Mouse (Mus musculus) small intestine, adult 2 months (tissue): ENCODE data around the gene Arih2. TPM values are rescaled to one million over a fixed set of nuclear protein-coding genes. Genes with fewer than 3 reads are reported as not detected.
A peak's percentile ranks its signal among the peaks of the same experiment; 100 is the strongest.

Experiments used
- H3K27ac ChIP-seq: fragments of 200-500 bp; 2 replicates; pipeline ENCODE4 v1.5.1; 2012; ENCODE audit warnings: low read depth, low read length, control low read depth, inconsistent platforms; ENCODE audit not compliant: insufficient read depth
- H3K27me3 ChIP-seq: fragments of 200-500 bp; 2 replicates; pipeline ENCODE4 v1.6.1; 2012; ENCODE audit warnings: mild to moderate bottlenecking, moderate library complexity, low read length, inconsistent platforms; ENCODE audit not compliant: control insufficient read depth, insufficient read depth
- H3K36me3 ChIP-seq: fragments of 200-500 bp; 2 replicates; pipeline ENCODE4 v1.6.1; 2012; ENCODE audit warnings: mild to moderate bottlenecking, low read length, control low read depth, inconsistent platforms; ENCODE audit not compliant: control insufficient read depth, insufficient read depth
- H3K4me1 ChIP-seq: fragments of 200-500 bp; 2 replicates; pipeline ENCODE4 v1.6.1; 2012; ENCODE audit warnings: low read length, inconsistent platforms, mixed read lengths; ENCODE audit not compliant: control insufficient read depth, insufficient read depth, insufficient read length
- H3K4me3 ChIP-seq: fragments of 200-500 bp; 2 replicates; pipeline ENCODE4 v1.5.1; 2012; ENCODE audit warnings: low read depth, mild to moderate bottlenecking, control low read depth, inconsistent platforms, low read length, moderate library complexity
- CTCF ChIP-seq: fragments of 200-500 bp; IDR thresholded peaks from 2 replicates; pipeline ENCODE4 v1.5.1; 2012; ENCODE audit warnings: low read depth, mild to moderate bottlenecking, control low read depth, inconsistent platforms, low read length, moderate library complexity, mixed read lengths; ENCODE audit not compliant: insufficient replicate concordance, insufficient read length; ENCODE audit errors: extremely low read depth
- POLR2A ChIP-seq: fragments of 200-500 bp; IDR thresholded peaks from 2 replicates; pipeline ENCODE4 v1.6.1; 2012; ENCODE audit warnings: low read depth, mild to moderate bottlenecking, control low read depth, inconsistent platforms, low read length, moderate library complexity
- WGBS: fragments of 180-500 bp; shearing (Covaris S2); methylation state at CpG from one replicate; pipeline ENCODE4 v1.1.7; 2018; 5-methylcytosine and 5-hydroxymethylcytosine counted together
- polyA plus RNA-seq: library from polyadenylated mRNA; depleted of rRNA; stranded (reverse); fragments of >200 nt; gene quantifications from 2 replicates; pipeline ENCODE4 v1.2.3, GENCODE M21; 2012

Gene Arih2
- polyA plus RNA-seq, 1 experiment = 22.4 TPM

DNA sequence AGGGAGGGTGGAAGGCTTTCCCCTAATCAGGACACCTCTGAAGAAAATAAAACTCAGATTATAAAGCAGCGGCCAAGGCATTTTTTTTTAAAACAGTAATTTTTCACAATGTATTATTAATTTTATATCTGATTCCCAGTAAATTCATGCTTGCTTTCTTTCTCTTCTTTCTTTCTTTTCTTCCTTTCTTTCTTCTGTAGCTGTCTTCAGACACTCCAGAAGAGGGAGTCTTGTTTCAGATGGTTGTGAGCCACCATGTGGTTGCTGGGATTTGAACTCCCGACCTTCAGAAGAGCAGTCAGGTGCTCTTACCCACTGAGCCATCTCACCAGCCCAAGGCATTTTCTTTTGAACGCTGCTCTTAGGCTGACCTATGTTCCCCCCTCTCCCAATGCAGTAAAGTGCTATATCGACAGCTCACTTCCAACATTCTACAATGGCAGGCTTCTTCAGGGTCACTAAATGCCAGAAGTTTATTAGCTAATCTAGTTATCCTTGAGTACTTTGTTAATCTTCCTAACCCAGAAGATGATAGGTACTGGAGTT, 50.1 kb downstream of the Arih2 start:
- TF ChIP-seq POLR2A = no peak
- no peak for TF ChIP-seq CTCF
- 72% methylated on average over 4 of the region's 4 CpGs for WGBS

DNA sequence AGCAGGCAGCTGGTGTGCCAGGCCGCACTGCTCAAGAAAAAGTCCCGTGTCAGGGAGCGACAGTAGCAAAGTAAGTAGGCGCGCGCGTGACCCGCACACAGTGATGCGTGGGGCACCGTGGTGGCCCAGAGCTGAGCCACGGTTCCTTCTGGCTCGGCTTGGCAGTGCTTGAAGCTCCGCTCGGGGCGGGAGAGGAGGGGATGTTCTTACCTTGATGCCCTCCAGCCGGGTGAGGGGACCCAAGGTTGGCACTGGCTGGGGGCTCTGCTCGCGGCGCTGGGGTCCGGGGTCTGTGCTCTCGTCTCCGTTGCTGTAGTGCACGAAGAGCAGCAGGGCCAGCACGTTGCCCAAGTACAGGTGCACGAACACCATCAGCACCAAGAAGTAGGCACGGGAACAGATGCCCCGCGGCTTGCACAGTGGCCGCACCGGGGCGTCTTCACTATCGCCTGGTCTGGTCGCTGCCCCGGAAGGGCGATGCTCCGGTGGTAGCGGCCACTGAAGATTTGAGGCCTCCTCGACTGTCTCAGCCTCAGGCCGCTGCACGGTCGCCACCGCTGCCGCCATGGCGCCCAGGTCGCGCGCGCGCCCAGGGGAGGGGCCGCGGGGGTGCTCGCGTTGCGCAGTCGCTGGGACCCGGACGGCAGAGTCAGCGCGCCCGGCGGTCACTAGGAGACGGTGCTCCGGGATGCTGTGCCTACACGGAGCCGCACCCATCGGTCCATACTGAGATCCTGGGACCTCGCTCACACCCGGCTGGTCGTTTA, 52.0 kb downstream of the Arih2 start, which contains the start of gene P4htm:
Gene P4htm (minus strand): TSS at position 670 of the 767 bp plus-strand sequence.
- no peak within 1 kb of the TSS for H3K27ac ChIP-seq
- peaks cover 3% of the 10 kb centered on the region; the same call in 1 of the 2 replicates for H3K4me1 ChIP-seq
- WGBS = 4% methylated on average over 69 of the region's 69 CpGs
- H3K36me3 ChIP-seq = no peaks in the 10 kb centered on the region
- H3K4me3 ChIP-seq = peak within 1 kb of the TSS; percentile 64
- TF ChIP-seq POLR2A (no peak), CTCF (no peak)
- H3K27me3 ChIP-seq = no peaks in the 10 kb centered on the region

More for the DNA sequence above, 50.1 kb downstream of the Arih2 start:
- H3K27ac ChIP-seq = no peak overlapping the region
- H3K36me3 ChIP-seq = peaks cover 11% of the 10 kb centered on the region
- H3K4me1 ChIP-seq = peaks cover 3% of the 10 kb centered on the region; the same call in 1 of the 2 replicates
- H3K4me3 ChIP-seq = no peak overlapping the region
- H3K27me3 ChIP-seq = no peaks in the 10 kb centered on the region

DNA sequence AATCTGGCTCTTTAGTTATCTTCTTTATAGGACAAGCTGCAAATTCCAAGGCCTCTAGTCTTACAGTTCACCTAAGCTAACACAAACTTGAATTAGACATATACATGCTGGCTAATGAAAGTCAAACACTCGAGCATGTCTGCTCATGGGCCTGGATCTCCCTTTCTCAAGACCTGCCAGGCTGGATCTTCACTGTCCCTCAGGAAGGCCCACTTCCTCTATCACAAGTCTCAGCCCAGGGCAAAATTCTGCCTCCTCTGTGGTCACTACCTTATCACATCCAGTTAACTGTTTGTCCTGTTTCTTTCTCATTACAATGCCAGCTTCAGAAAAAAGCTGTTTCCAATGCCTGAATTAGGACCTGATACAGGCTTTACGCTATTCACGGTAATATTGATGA, 54.8 kb downstream of the Arih2 start:
- 71% methylated on average over 3 of the region's 3 CpGs for whole genome bisulfite sequencing
- no peaks in the 10 kb centered on the region for H3K27me3 ChIP-seq
- peaks cover 3% of the 10 kb centered on the region; the same call in 1 of the 2 replicates for H3K4me1 ChIP-seq
- H3K36me3 ChIP-seq = no peaks in the 10 kb centered on the region
- TF ChIP-seq CTCF (no peak), POLR2A (no peak)
- H3K27ac ChIP-seq = no peak overlapping the region
- H3K4me3 ChIP-seq = no peak overlapping the region

DNA sequence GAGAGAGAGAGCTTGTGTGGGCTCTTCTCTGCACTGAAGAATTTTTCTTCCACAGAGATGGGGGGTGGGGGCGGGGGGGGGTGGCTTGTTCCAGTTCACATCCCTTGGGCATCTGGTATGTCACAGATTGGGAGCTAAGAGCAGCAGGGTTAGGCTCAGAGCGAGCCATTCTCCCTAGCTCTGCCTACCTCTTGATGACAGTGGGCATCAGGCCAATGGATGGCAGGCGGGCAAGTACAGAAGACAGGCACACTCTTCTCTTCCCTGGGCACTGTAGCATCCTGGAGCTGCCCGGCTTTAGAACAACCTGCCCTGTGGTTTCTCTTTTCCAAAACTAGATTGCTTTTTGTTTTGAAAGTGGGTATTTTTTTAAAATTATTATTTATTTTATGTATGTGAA, 57.7 kb downstream of the Arih2 start:
- Histone ChIP-seq H3K4me3 (no peak overlapping the region), H3K36me3 (no peaks in the 10 kb centered on the region), H3K27ac (no peak overlapping the region), H3K27me3 (no peaks in the 10 kb centered on the region), H3K4me1 (no peaks in the 10 kb centered on the region)
- 84% methylated on average over 4 of the region's 4 CpGs for WGBS
- TF ChIP-seq POLR2A (no peak), CTCF (no peak)

DNA sequence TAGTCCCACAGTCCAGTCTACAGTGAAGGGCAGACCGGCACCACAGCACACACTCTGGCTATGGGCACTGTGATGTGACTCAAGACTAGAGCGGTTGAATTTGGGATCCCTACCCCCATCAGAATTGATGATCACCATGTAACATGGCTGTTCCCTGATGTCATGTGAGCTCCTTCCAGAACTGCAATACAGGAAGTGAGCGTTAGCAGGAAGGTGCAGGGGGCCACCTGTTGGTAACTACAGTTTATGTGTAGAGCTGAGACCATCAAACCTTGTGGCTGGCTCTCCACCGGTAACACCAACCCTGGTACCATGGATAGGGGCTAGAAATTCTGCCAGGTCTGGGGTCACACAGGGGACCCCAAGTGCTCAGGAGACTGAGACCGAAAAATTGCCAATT, 60.0 kb downstream of the Arih2 start:
- Histone ChIP-seq H3K36me3 (no peaks in the 10 kb centered on the region), H3K27ac (no peak overlapping the region), H3K4me3 (no peak overlapping the region), H3K27me3 (no peaks in the 10 kb centered on the region), H3K4me1 (no peaks in the 10 kb centered on the region)
- 72% methylated on average over 5 of the region's 5 CpGs for WGBS
- no peak for TF ChIP-seq CTCF
- TF ChIP-seq POLR2A = no peak

DNA sequence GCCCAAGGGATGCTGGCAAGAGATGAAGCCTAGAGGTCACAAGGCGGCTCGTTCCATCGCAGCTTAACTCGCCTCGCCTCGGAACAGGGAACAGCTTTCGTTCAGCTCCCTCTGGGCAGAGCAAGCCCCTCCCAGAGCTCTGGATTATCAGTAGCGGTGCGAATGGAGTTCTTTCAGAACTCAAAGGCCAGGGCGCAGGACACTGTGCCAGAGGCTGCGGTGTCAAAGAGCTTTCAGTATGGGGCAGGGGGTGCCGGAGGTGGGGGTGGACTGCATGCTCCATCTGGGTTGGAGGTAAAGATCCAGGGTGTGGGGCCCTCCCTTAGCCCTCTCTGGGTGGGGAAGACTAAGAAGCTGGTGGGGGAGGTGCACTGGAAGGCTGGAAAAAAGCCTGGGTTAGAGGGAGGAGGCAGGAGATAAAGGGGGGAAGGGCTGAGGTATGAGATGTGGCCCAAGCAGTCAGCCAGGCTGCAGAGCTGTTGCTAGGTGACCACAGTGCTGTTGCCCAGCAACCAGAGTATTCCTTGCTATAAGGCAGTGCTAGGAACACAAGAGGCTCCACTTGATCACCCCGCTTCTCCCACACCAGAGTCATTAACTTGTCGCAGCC, 61.5 kb downstream of the Arih2 start:
- H3K27ac ChIP-seq = no peak overlapping the region
- 43% methylated on average over 14 of the region's 14 CpGs for WGBS
- H3K4me3 ChIP-seq = no peak overlapping the region
- TF ChIP-seq POLR2A (no peak), CTCF (no peak)
- no peaks in the 10 kb centered on the region for H3K4me1 ChIP-seq
- H3K27me3 ChIP-seq = no peaks in the 10 kb centered on the region
- H3K36me3 ChIP-seq = no peaks in the 10 kb centered on the region

DNA sequence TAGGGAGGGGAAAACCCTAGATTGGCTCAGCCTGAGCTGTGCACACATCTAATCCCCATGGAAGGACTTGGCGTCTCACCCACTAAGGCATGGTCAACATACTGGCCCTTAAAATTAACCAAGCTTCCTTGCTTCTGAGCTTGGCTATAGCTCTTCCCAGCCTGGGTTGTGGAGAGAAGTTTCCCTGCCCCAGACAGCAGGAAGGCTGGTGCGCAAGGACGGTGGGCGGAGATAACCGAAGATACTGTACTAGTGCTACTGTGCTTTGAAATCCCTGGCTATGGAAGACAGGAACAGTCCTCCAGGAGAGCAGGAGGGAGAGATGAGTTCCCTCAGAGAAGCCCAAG, 69.9 kb downstream of the Arih2 start:
- H3K4me1 ChIP-seq = peaks cover 5% of the 10 kb centered on the region
- no peaks in the 10 kb centered on the region for H3K36me3 ChIP-seq
- TF ChIP-seq POLR2A (no peak), CTCF (no peak)
- no peaks in the 10 kb centered on the region for H3K27me3 ChIP-seq
- peak overlapping the region; percentile 90 for H3K4me3 ChIP-seq
- H3K27ac ChIP-seq = peak overlapping the region; percentile 32; the same call in 1 of the 2 replicates
- 26% methylated on average over 5 of the region's 5 CpGs for WGBS
